Mouse (Mus musculus): Measurements from ENCODE around the gene Calhm3. TPM values are rescaled to one million over a fixed set of nuclear protein-coding genes. Genes with fewer than 3 reads are reported as not detected.
A peak's percentile ranks its signal among the peaks of the same experiment; 100 is the strongest.

Gene Calhm3
- polyA plus RNA-seq, 1 experiment from 2014 or later = not detected

- ATAC-seq = no peak
- WGBS (ENCODE audit: insufficient replicate concordance) = 53% methylated on average over 4 of the region's 4 CpGs
- H3K4me2 ChIP-seq (ENCODE audit: low read depth, low read length) = no peak overlapping the region
- no peak overlapping the region for H3K9ac ChIP-seq (replicated peaks)
- no peak overlapping the region for H3K27ac ChIP-seq (ENCODE audit: low read depth)
- no peaks in the 10 kb centered on the region for H3K9me3 ChIP-seq (ENCODE audit: low read length)
- H3K4me3 ChIP-seq (ENCODE audit: low read depth, low read length) = no peak overlapping the region
- H3K4me1 ChIP-seq (ENCODE audit: insufficient read depth) = no peaks in the 10 kb centered on the region
- no peaks in the 10 kb centered on the region for H3K27me3 ChIP-seq (ENCODE audit: insufficient read depth, low read length)
- H3K36me3 ChIP-seq (replicated peaks; ENCODE audit: insufficient read depth, low read length) = no peaks in the 10 kb centered on the region
- no peak for DNase-seq
- TF ChIP-seq EP300 (IDR thresholded peaks at IDR 0.05; ENCODE audit: low read depth) (no peak), CTCF (IDR thresholded peaks at IDR 0.05; ENCODE audit: low read depth) (no peak)
Measured at GRCm38 (mm10) chr19:47161669-47162068, 4.1 kb upstream of the Calhm3 start.

DNA sequence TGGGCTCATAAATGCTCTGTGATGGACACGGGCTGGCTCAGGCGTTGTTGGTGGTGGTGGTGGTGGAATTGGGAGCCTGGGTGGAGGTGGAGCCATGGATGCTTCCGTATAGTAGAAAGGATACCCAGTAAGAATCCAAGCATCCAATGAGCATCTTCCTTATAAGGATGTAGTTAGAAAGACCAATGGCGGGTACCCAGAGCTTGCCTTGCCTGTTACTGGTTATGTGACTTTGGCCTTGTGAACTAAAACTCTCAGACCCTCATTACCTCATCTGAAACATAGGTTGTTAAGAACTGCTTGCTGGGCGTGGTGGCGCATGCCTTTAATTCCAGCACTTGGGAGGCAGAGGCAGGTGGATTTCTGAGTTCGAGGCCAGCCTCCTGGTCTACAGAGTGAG is 3.8 kb downstream of the Calhm3 start:
- Histone ChIP-seq H3K4me3 (ENCODE audit: low read depth, low read length) (no peak overlapping the region), H3K27me3 (ENCODE audit: insufficient read depth, low read length) (peaks cover 11% of the 10 kb centered on the region; the same call in 1 of the 2 replicates), H3K36me3 (replicated peaks; ENCODE audit: insufficient read depth, low read length) (no peaks in the 10 kb centered on the region), H3K9me3 (ENCODE audit: low read length) (no peaks in the 10 kb centered on the region), H3K4me1 (ENCODE audit: insufficient read depth) (peaks cover 2% of the 10 kb centered on the region; the same call in 1 of the 2 replicates), H3K27ac (ENCODE audit: low read depth) (no peak overlapping the region), H3K4me2 (ENCODE audit: low read depth, low read length) (no peak overlapping the region), H3K9ac (replicated peaks) (no peak overlapping the region)
- DNase-seq (no peak), ATAC-seq (no peak)
- TF ChIP-seq CTCF (IDR thresholded peaks at IDR 0.05; ENCODE audit: low read depth) = no peak
- TF ChIP-seq EP300 (IDR thresholded peaks at IDR 0.05; ENCODE audit: low read depth) = no peak
- WGBS (ENCODE audit: insufficient replicate concordance) = 77% methylated on average over 7 of the region's 7 CpGs

DNA sequence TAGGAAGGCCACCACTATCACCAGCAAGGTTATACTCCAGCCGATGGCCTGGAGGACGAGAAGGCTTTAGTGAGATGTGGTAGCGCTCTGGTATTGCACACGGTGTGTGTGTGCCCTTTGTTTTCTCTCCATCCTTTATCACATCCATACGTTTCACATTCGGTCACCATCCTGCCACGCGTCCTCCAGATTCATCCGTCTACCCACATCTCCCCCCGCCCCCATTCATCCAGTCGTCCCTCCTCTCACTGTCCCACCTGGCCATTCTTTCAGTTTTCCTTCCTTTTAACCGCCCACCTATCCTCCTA is 5.5 kb downstream of the Calhm3 start:
- WGBS (ENCODE audit: insufficient replicate concordance) = 65% methylated on average over 12 of the region's 12 CpGs
- ATAC-seq = no peak

GRCm38 (mm10) chr19:47151332-47152061 is 6.1 kb downstream of the Calhm3 start:
- Histone ChIP-seq H3K4me1 (ENCODE audit: insufficient read depth) (peaks cover 2% of the 10 kb centered on the region; the same call in 1 of the 2 replicates), H3K9me3 (ENCODE audit: low read length) (no peaks in the 10 kb centered on the region), H3K9ac (replicated peaks) (no peak overlapping the region), H3K4me3 (ENCODE audit: low read depth, low read length) (no peak overlapping the region), H3K27ac (ENCODE audit: low read depth) (no peak overlapping the region), H3K36me3 (replicated peaks; ENCODE audit: insufficient read depth, low read length) (no peaks in the 10 kb centered on the region), H3K27me3 (ENCODE audit: insufficient read depth, low read length) (peaks cover 11% of the 10 kb centered on the region; the same call in 1 of the 2 replicates), H3K4me2 (ENCODE audit: low read depth, low read length) (peak overlapping the region; percentile 38; the same call in 1 of the 2 replicates)
- DNase-seq = no peak
- 33% methylated on average over 32 of the region's 32 CpGs for WGBS (ENCODE audit: insufficient replicate concordance)
- no peak for TF ChIP-seq EP300 (IDR thresholded peaks at IDR 0.05; ENCODE audit: low read depth)
- no peak for TF ChIP-seq CTCF (IDR thresholded peaks at IDR 0.05; ENCODE audit: low read depth)
- no peak for ATAC-seq

More for the DNA sequence above, 5.5 kb downstream of the Calhm3 start:
- Histone ChIP-seq H3K9ac (replicated peaks) (no peak overlapping the region), H3K4me1 (ENCODE audit: insufficient read depth) (peaks cover 2% of the 10 kb centered on the region; the same call in 1 of the 2 replicates), H3K4me2 (ENCODE audit: low read depth, low read length) (no peak overlapping the region), H3K36me3 (replicated peaks; ENCODE audit: insufficient read depth, low read length) (no peaks in the 10 kb centered on the region), H3K9me3 (ENCODE audit: low read length) (no peaks in the 10 kb centered on the region), H3K4me3 (ENCODE audit: low read depth, low read length) (no peak overlapping the region), H3K27me3 (ENCODE audit: insufficient read depth, low read length) (peaks cover 11% of the 10 kb centered on the region; the same call in 1 of the 2 replicates), H3K27ac (ENCODE audit: low read depth) (no peak overlapping the region)
- TF ChIP-seq CTCF (IDR thresholded peaks at IDR 0.05; ENCODE audit: low read depth) (no peak), EP300 (IDR thresholded peaks at IDR 0.05; ENCODE audit: low read depth) (no peak)
- DNase-seq = no peak

DNA sequence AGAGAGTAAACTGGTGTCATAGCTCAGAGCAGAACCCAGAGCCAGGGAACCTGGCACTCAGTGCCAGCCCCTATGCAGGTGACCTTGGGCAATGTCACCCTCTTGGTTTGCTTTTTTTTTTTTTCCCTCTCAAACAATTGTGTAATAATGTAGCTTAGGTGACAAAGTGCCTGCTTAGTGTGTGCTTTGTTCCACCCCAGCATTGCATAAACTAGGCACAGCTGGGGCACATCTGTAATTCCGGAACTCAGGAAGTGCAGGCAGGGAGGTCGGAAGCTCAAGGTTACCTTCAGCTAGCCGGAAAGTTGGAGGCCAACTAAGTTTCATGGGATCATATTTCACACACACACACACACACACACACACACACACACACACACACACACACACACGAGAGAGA is 7.7 kb downstream of the Calhm3 start:
- Histone ChIP-seq H3K27me3 (ENCODE audit: insufficient read depth, low read length) (peaks cover 11% of the 10 kb centered on the region; the same call in 1 of the 2 replicates), H3K9me3 (ENCODE audit: low read length) (no peaks in the 10 kb centered on the region), H3K27ac (ENCODE audit: low read depth) (no peak overlapping the region), H3K4me2 (ENCODE audit: low read depth, low read length) (no peak overlapping the region), H3K36me3 (replicated peaks; ENCODE audit: insufficient read depth, low read length) (no peaks in the 10 kb centered on the region), H3K4me3 (ENCODE audit: low read depth, low read length) (no peak overlapping the region), H3K4me1 (ENCODE audit: insufficient read depth) (peaks cover 2% of the 10 kb centered on the region; the same call in 1 of the 2 replicates), H3K9ac (replicated peaks) (no peak overlapping the region)
- TF ChIP-seq EP300 (IDR thresholded peaks at IDR 0.05; ENCODE audit: low read depth) = no peak
- no peak for TF ChIP-seq CTCF (IDR thresholded peaks at IDR 0.05; ENCODE audit: low read depth)
- peak; percentile 52 for DNase-seq
- WGBS (ENCODE audit: insufficient replicate concordance) = 45% methylated on average over 3 of the region's 4 CpGs
- peak; percentile 89 for ATAC-seq

- H3K36me3 ChIP-seq (replicated peaks; ENCODE audit: insufficient read depth, low read length) = no peaks in the 10 kb centered on the region
- no peak overlapping the region for H3K27ac ChIP-seq (ENCODE audit: low read depth)
- WGBS (ENCODE audit: insufficient replicate concordance) = 59% methylated on average over 5 of the region's 5 CpGs
- no peak for TF ChIP-seq EP300 (IDR thresholded peaks at IDR 0.05; ENCODE audit: low read depth)
- TF ChIP-seq CTCF (IDR thresholded peaks at IDR 0.05; ENCODE audit: low read depth) = no peak
- no peak overlapping the region for H3K4me3 ChIP-seq (ENCODE audit: low read depth, low read length)
- no peak for ATAC-seq
- no peak overlapping the region for H3K9ac ChIP-seq (replicated peaks)
- H3K27me3 ChIP-seq (ENCODE audit: insufficient read depth, low read length) = peaks cover 11% of the 10 kb centered on the region; the same call in 1 of the 2 replicates
- no peaks in the 10 kb centered on the region for H3K9me3 ChIP-seq (ENCODE audit: low read length)
- no peak overlapping the region for H3K4me2 ChIP-seq (ENCODE audit: low read depth, low read length)
- H3K4me1 ChIP-seq (ENCODE audit: insufficient read depth) = peaks cover 2% of the 10 kb centered on the region; the same call in 1 of the 2 replicates
- DNase-seq = no peak
Measured at GRCm38 (mm10) chr19:47148267-47148847, 9.2 kb downstream of the Calhm3 start.

Data from liver, postnatal 0 days (tissue).